Mouse (Mus musculus): ENCODE measurements around the gene Wdr62. TPM values are rescaled to one million over a fixed set of nuclear protein-coding genes. Genes with fewer than 3 reads are reported as not detected.

Gene Wdr62
- polyA plus RNA-seq, 1 experiment from 2014 or later = 7.1 TPM

DNA sequence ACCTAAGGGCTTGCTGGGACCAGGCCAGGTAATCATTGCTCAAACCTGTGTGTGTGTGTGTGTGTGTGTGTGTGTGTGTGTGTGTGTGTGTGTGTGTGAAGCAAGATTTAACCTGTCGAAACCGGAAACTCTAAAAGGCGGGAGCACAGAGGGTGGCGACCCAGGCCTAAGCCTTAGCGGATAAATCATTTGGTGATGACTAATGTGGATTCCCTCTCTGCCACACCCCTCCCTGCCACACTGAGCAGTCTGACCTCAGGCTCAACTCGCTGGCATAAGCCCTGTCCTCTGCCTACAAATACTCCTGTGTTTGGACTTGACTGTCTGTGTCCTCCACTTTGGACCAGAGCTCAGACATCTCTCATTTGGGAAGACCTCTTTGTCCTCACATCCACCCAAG, 84.0 kb downstream of the Wdr62 start:
- Histone ChIP-seq H3K4me1 (ENCODE audit: control insufficient read depth, insufficient read depth, low read length) (peaks cover 22% of the 10 kb centered on the region), H3K27me3 (ENCODE audit: control insufficient read depth, insufficient read depth, low read length) (no peaks in the 10 kb centered on the region), H3K4me3 (replicated peaks; ENCODE audit: low read length) (no peak overlapping the region), H3K36me3 (ENCODE audit: control insufficient read depth, insufficient read depth, low read length) (peaks cover 7% of the 10 kb centered on the region; the same call in 1 of the 2 replicates), H3K9ac (ENCODE audit: low read length) (no peak overlapping the region), H3K27ac (ENCODE audit: low read length) (peak overlapping the region; percentile 62), H3K4me2 (ENCODE audit: low read depth, low read length) (no peak overlapping the region), H3K9me3 (replicated peaks; ENCODE audit: control insufficient read depth, low read length) (no peaks in the 10 kb centered on the region)
- 37% methylated on average over 6 of the region's 6 CpGs for WGBS
- peak; percentile 26; the same call in 1 of the 2 replicates for ATAC-seq (ENCODE audit: insufficient read depth, low FRiP score)

DNA sequence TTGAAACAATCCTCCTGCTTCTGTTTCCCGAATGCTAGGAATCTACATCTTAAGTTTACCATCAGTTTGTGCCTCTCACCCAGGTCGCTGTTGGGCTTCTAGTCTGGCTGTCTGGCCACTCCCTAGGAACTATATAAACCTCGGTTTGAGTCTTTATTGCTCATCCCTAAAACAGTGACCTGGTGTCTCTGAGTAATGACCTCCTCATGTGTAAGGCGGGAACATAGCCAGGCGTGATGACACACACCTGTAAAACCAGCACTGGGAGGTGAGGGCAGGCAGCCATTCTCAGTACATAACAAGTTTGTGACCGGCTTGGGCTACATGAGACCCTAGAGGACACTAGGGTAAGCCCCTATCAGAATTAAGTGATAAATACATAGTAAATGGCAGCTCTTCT, 84.8 kb downstream of the Wdr62 start:
- H3K9ac ChIP-seq (ENCODE audit: low read length) = peak overlapping the region; percentile 86; the same call in 1 of the 2 replicates

DNA sequence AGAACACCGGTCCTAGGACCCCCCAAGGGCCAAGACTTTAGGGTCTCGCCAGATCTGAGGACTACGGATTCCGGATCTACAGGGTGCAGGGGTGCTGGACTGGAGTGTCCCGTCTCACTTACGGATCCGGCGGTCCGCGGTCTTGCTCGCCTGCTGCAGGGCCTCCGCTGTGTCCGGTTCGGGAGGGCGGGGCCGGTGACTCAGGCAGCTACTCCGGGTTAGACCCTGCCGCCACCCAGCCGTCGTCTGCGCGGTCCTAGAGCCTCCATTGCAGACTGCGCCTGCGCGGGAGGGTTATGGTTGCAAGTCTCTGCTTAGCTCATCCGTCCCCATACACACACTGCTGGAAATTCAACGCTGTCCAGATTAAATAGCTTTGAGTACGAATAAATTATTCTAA, 85.3 kb downstream of the Wdr62 start:
- 0% methylated on average over 28 of the region's 28 CpGs for WGBS
- Histone ChIP-seq H3K9ac (ENCODE audit: low read length) (peak overlapping the region; percentile 86), H3K9me3 (replicated peaks; ENCODE audit: control insufficient read depth, low read length) (no peaks in the 10 kb centered on the region), H3K27me3 (ENCODE audit: control insufficient read depth, insufficient read depth, low read length) (no peaks in the 10 kb centered on the region), H3K4me1 (ENCODE audit: control insufficient read depth, insufficient read depth, low read length) (peaks cover 22% of the 10 kb centered on the region), H3K36me3 (ENCODE audit: control insufficient read depth, insufficient read depth, low read length) (peaks cover 10% of the 10 kb centered on the region; the same call in 1 of the 2 replicates), H3K4me2 (ENCODE audit: low read depth, low read length) (peak overlapping the region; percentile 90), H3K4me3 (replicated peaks; ENCODE audit: low read length) (peak overlapping the region; percentile 87), H3K27ac (ENCODE audit: low read length) (peak overlapping the region; percentile 96)
- peak; percentile 92 for ATAC-seq (ENCODE audit: insufficient read depth, low FRiP score)

More for the DNA sequence above, 84.8 kb downstream of the Wdr62 start:
- no peaks in the 10 kb centered on the region for H3K9me3 ChIP-seq (replicated peaks; ENCODE audit: control insufficient read depth, low read length)
- peak overlapping the region; percentile 90; the same call in 1 of the 2 replicates for H3K4me2 ChIP-seq (ENCODE audit: low read depth, low read length)
- 58% methylated on average over 6 of the region's 6 CpGs for WGBS
- H3K27me3 ChIP-seq (ENCODE audit: control insufficient read depth, insufficient read depth, low read length) = no peaks in the 10 kb centered on the region
- no peak for ATAC-seq (ENCODE audit: insufficient read depth, low FRiP score)
- peaks cover 22% of the 10 kb centered on the region for H3K4me1 ChIP-seq (ENCODE audit: control insufficient read depth, insufficient read depth, low read length)
- H3K4me3 ChIP-seq (replicated peaks; ENCODE audit: low read length) = peak overlapping the region; percentile 87; the same call in 1 of the 2 replicates
- peak overlapping the region; percentile 63; the same call in 1 of the 2 replicates for H3K27ac ChIP-seq (ENCODE audit: low read length)
- peaks cover 10% of the 10 kb centered on the region; the same call in 1 of the 2 replicates for H3K36me3 ChIP-seq (ENCODE audit: control insufficient read depth, insufficient read depth, low read length)

DNA sequence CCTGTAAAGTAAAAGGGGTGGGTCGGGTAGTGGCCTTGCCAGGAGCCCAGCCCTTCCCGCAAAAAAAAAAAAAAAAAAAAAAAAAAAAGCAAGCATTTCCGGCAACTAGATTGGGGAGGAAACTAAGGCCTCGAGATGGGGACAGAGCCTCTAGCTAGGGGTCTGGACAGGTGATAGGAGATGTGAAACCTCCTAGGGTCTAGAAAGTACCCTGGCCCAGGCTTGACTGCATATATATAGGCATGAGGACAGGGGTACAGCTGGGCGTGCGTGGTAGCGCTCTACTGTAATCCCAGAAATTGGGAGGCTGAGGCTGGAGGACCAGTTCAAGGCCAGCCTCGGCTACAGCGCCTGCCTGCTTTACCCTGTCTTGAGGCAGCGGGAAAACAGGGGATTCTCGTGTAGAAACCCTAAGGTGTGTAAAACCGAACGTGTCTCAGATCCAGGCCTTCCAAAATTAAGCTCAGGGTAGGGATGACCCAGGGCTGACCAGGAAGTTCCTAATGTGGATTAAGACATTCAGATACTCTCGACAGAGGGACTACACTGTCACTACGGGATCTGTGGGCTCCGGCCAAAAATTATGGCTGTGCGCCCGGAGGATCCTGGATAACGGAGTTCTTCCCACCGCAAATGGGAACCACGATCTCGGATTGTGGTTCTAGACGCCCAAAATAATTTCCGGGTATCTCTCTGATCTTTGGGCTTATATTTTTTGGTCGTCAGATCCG, 86.0 kb downstream of the Wdr62 start:
- Histone ChIP-seq H3K4me3 (replicated peaks; ENCODE audit: low read length) (peak overlapping the region; percentile 87), H3K27ac (ENCODE audit: low read length) (peak overlapping the region; percentile 96), H3K36me3 (ENCODE audit: control insufficient read depth, insufficient read depth, low read length) (peaks cover 10% of the 10 kb centered on the region; the same call in 1 of the 2 replicates), H3K9me3 (replicated peaks; ENCODE audit: control insufficient read depth, low read length) (no peaks in the 10 kb centered on the region), H3K4me1 (ENCODE audit: control insufficient read depth, insufficient read depth, low read length) (peaks cover 22% of the 10 kb centered on the region), H3K27me3 (ENCODE audit: control insufficient read depth, insufficient read depth, low read length) (no peaks in the 10 kb centered on the region), H3K9ac (ENCODE audit: low read length) (peak overlapping the region; percentile 86), H3K4me2 (ENCODE audit: low read depth, low read length) (peak overlapping the region; percentile 90)
- WGBS = under 1% methylated on average over 26 of the region's 26 CpGs
- peak; percentile 16; the same call in 1 of the 2 replicates for ATAC-seq (ENCODE audit: insufficient read depth, low FRiP score)

DNA sequence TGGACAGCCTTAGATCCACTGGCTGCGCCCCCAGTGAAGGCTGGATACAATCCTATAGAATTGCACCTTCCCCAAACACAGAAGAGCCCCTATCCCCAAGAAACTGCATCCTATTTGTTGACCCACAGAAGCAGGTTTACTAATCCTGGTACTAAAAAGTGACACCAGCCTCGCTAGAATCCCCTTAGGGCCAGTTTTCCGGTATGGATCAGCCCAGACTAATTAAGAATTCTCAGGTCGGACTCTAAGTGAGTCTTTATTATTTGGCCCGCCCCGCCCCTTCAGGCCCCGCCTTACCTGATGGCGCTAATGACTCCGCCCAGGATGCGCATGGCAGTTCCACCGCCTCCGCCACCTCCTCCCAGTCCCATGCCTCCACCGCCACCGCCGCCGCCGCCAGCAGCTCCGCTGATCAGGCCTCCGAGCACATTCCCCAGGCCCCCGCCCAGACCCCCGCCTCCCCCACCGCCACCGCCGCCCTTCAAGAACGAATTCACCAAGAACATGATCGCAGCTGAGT, 86.6 kb downstream of the Wdr62 start:
- H3K27me3 ChIP-seq (ENCODE audit: control insufficient read depth, insufficient read depth, low read length) = no peaks in the 10 kb centered on the region
- peak overlapping the region; percentile 96 for H3K27ac ChIP-seq (ENCODE audit: low read length)
- 1% methylated on average over 26 of the region's 26 CpGs for WGBS
- peaks cover 22% of the 10 kb centered on the region for H3K4me1 ChIP-seq (ENCODE audit: control insufficient read depth, insufficient read depth, low read length)
- H3K9me3 ChIP-seq (replicated peaks; ENCODE audit: control insufficient read depth, low read length) = no peaks in the 10 kb centered on the region
- H3K9ac ChIP-seq (ENCODE audit: low read length) = peak overlapping the region; percentile 86
- ATAC-seq (ENCODE audit: insufficient read depth, low FRiP score) = peak; percentile 63
- H3K4me2 ChIP-seq (ENCODE audit: low read depth, low read length) = peak overlapping the region; percentile 90
- peak overlapping the region; percentile 87 for H3K4me3 ChIP-seq (replicated peaks; ENCODE audit: low read length)
- peaks cover 10% of the 10 kb centered on the region; the same call in 1 of the 2 replicates for H3K36me3 ChIP-seq (ENCODE audit: control insufficient read depth, insufficient read depth, low read length)

DNA sequence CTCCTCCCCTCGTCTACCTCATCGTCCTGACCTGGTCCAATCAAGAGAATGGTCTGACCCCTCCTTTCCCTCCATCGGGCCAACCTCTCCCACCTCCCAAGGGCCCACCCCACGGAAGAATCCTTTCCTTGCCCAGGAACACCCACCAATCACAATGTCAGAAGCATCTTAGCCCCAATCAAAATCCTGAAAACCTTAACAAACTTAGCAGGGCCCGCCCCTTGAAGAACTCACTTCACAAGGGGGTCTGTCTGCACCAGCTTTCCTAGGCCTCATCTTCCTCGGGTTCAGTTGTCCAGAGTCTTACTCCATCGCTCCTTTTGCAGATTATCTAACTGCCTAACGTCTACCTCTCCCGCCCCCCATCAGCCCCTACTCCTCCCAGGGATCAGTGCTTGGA, 87.2 kb downstream of the Wdr62 start:
- WGBS = 34% methylated on average over 9 of the region's 9 CpGs
- no peaks in the 10 kb centered on the region for H3K27me3 ChIP-seq (ENCODE audit: control insufficient read depth, insufficient read depth, low read length)
- H3K4me3 ChIP-seq (replicated peaks; ENCODE audit: low read length) = peak overlapping the region; percentile 87
- peaks cover 22% of the 10 kb centered on the region for H3K4me1 ChIP-seq (ENCODE audit: control insufficient read depth, insufficient read depth, low read length)
- H3K36me3 ChIP-seq (ENCODE audit: control insufficient read depth, insufficient read depth, low read length) = peaks cover 10% of the 10 kb centered on the region; the same call in 1 of the 2 replicates
- peak overlapping the region; percentile 90 for H3K4me2 ChIP-seq (ENCODE audit: low read depth, low read length)
- H3K9me3 ChIP-seq (replicated peaks; ENCODE audit: control insufficient read depth, low read length) = no peaks in the 10 kb centered on the region
- H3K27ac ChIP-seq (ENCODE audit: low read length) = peak overlapping the region; percentile 96
- peak overlapping the region; percentile 86 for H3K9ac ChIP-seq (ENCODE audit: low read length)
- no peak; the same call in 1 of the 2 replicates for ATAC-seq (ENCODE audit: insufficient read depth, low FRiP score)

DNA sequence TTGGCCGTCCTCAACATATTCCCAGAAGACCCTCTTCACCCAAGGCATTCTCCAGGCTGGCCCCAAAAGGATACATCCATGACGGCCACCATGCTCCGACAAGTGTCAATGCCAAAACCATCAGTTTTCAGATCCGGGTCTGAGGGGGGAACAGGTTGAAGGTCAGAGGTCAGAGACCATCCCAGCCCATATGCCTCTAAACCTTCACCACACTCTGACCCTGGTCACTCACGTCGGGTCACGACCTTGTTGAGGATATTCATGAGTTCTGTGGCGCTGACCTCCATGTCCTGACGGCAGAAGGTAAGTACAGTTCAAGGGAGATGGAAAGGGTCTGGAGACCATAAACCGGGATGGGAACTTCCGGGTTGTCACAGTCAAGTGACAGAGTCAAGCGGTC, 88.1 kb downstream of the Wdr62 start:
- 86% methylated on average over 12 of the region's 12 CpGs for WGBS
- H3K4me2 ChIP-seq (ENCODE audit: low read depth, low read length) = no peak overlapping the region

More for the DNA sequence above, 88.1 kb downstream of the Wdr62 start:
- Histone ChIP-seq H3K4me1 (ENCODE audit: control insufficient read depth, insufficient read depth, low read length) (peaks cover 22% of the 10 kb centered on the region), H3K36me3 (ENCODE audit: control insufficient read depth, insufficient read depth, low read length) (peaks cover 10% of the 10 kb centered on the region; the same call in 1 of the 2 replicates), H3K9me3 (replicated peaks; ENCODE audit: control insufficient read depth, low read length) (no peaks in the 10 kb centered on the region), H3K9ac (ENCODE audit: low read length) (no peak overlapping the region), H3K4me3 (replicated peaks; ENCODE audit: low read length) (no peak overlapping the region), H3K27ac (ENCODE audit: low read length) (no peak overlapping the region), H3K27me3 (ENCODE audit: control insufficient read depth, insufficient read depth, low read length) (no peaks in the 10 kb centered on the region)
- ATAC-seq (ENCODE audit: insufficient read depth, low FRiP score) = no peak

Data from stomach, embryonic 16.5 days (tissue).